Mouse (Mus musculus): ENCODE measurements around the gene Fbxo3.

- no peak for TF ChIP-seq CTCF (IDR thresholded peaks at IDR 0.05; ENCODE audit: control insufficient read depth, insufficient read depth, insufficient read length)
- no peak for TF ChIP-seq MAX (IDR thresholded peaks at IDR 0.05)
Observed at GRCm38 (mm10) chr2:104036316-104036715, 8.8 kb downstream of the Fbxo3 start.

Measured in C2C12 (cell line).